Mouse (Mus musculus) heart, embryonic 10.5 days (tissue): ENCODE results near the gene Ank3. TPM values are rescaled to one million over a fixed set of nuclear protein-coding genes. Genes with fewer than 3 reads are reported as not detected.
A peak's percentile ranks its signal among the peaks of the same experiment; 100 is the strongest.

Experiments
- DNase-seq: peaks from one replicate; pipeline ENCODE4 v3.0.0-alpha.2; 2017; ENCODE audit warnings: low spot score
- H3K27ac ChIP-seq: fragments of 300-500 bp; sonication (generic); 2 replicates; pipeline ENCODE4 v1.5.1; 2016; ENCODE audit warnings: mild to moderate bottlenecking
- H3K27me3 ChIP-seq: fragments of 300-500 bp; sonication (generic); 2 replicates; pipeline ENCODE4 v1.6.1; 2016; ENCODE audit warnings: mild to moderate bottlenecking; ENCODE audit not compliant: poor library complexity, insufficient read depth, severe bottlenecking
- H3K36me3 ChIP-seq: fragments of 300-500 bp; sonication (generic); 2 replicates; pipeline ENCODE4 v1.6.1; 2016; ENCODE audit warnings: mild to moderate bottlenecking, moderate library complexity
- H3K4me1 ChIP-seq: fragments of 300-500 bp; sonication (generic); 2 replicates; pipeline ENCODE4 v1.6.1; 2016; ENCODE audit warnings: mild to moderate bottlenecking
- H3K4me3 ChIP-seq: fragments of 300-500 bp; sonication (generic); 2 replicates; pipeline ENCODE4 v1.5.1; 2016; ENCODE audit warnings: mild to moderate bottlenecking, moderate library complexity
- H3K9me3 ChIP-seq: fragments of 300-500 bp; sonication (generic); 2 replicates; pipeline ENCODE4 v1.6.1; 2016; ENCODE audit warnings: mild to moderate bottlenecking, moderate library complexity
- WGBS: fragments of 180-500 bp; shearing (Covaris S2); methylation state at CpG from one replicate; pipeline ENCODE4 v1.1.7; 2016; 5-methylcytosine and 5-hydroxymethylcytosine counted together
- polyA plus RNA-seq: library from polyadenylated mRNA; unstranded; fragments of >200 nt; fragmentation: Nextera tagmentation; extraction: Ambion mirVana; gene quantifications from 2 replicates; pipeline ENCODE4 v1.2.1, GENCODE M21; 2016

Ank3 gene
- polyA plus RNA-seq, 1 experiment from 2014 or later = 54.8 TPM

GRCm38 (mm10) chr10:69503791-69504190, 105.2 kb downstream of the Ank3 start:
- Histone ChIP-seq H3K9me3 (no peaks in the 10 kb centered on the region), H3K27me3 (no peaks in the 10 kb centered on the region), H3K4me1 (peaks cover 4% of the 10 kb centered on the region; the same call in 1 of the 2 replicates), H3K4me3 (no peak overlapping the region), H3K27ac (no peak overlapping the region), H3K36me3 (no peaks in the 10 kb centered on the region)
- no peak for DNase-seq
- WGBS = 83% methylated on average over 4 of the region's 4 CpGs

GRCm38 (mm10) chr10:69507719-69508118, 109.1 kb downstream of the Ank3 start:
- no peaks in the 10 kb centered on the region for H3K4me1 ChIP-seq
- H3K4me3 ChIP-seq = no peak overlapping the region
- H3K27ac ChIP-seq = no peak overlapping the region
- H3K9me3 ChIP-seq = no peaks in the 10 kb centered on the region
- no peaks in the 10 kb centered on the region for H3K27me3 ChIP-seq
- no peak for DNase-seq
- 82% methylated on average over 8 of the region's 8 CpGs for WGBS
- H3K36me3 ChIP-seq = no peaks in the 10 kb centered on the region

GRCm38 (mm10) chr10:69510392-69510791, 111.8 kb downstream of the Ank3 start:
- Histone ChIP-seq H3K4me1 (no peaks in the 10 kb centered on the region), H3K36me3 (no peaks in the 10 kb centered on the region), H3K4me3 (no peak overlapping the region), H3K9me3 (no peaks in the 10 kb centered on the region), H3K27ac (no peak overlapping the region), H3K27me3 (no peaks in the 10 kb centered on the region)
- no peak for DNase-seq
- WGBS = 64% methylated on average over 8 of the region's 8 CpGs

- H3K9me3 ChIP-seq = no peaks in the 10 kb centered on the region
- DNase-seq = no peak
- no peaks in the 10 kb centered on the region for H3K27me3 ChIP-seq
- H3K36me3 ChIP-seq = no peaks in the 10 kb centered on the region
- 78% methylated on average over 1 of the region's 1 CpGs for WGBS
- H3K27ac ChIP-seq = no peak overlapping the region
- H3K4me1 ChIP-seq = no peaks in the 10 kb centered on the region
- H3K4me3 ChIP-seq = no peak overlapping the region
Observed at GRCm38 (mm10) chr10:69511234-69511633, 112.7 kb downstream of the Ank3 start.

GRCm38 (mm10) chr10:69521977-69522376, 123.4 kb downstream of the Ank3 start:
- Histone ChIP-seq H3K4me1 (no peaks in the 10 kb centered on the region), H3K36me3 (no peaks in the 10 kb centered on the region), H3K4me3 (no peak overlapping the region), H3K9me3 (no peaks in the 10 kb centered on the region), H3K27me3 (no peaks in the 10 kb centered on the region), H3K27ac (no peak overlapping the region)
- 86% methylated on average over 4 of the region's 4 CpGs for WGBS
- DNase-seq = no peak

GRCm38 (mm10) chr10:69523202-69523601, 124.6 kb downstream of the Ank3 start:
- no peak for DNase-seq
- Histone ChIP-seq H3K4me1 (no peaks in the 10 kb centered on the region), H3K36me3 (no peaks in the 10 kb centered on the region), H3K4me3 (no peak overlapping the region), H3K27ac (no peak overlapping the region), H3K27me3 (no peaks in the 10 kb centered on the region), H3K9me3 (no peaks in the 10 kb centered on the region)
- 69% methylated on average over 3 of the region's 3 CpGs for WGBS

- DNase-seq = no peak
- Histone ChIP-seq H3K4me1 (peaks cover 4% of the 10 kb centered on the region; the same call in 1 of the 2 replicates), H3K36me3 (no peaks in the 10 kb centered on the region), H3K27ac (no peak overlapping the region), H3K4me3 (no peak overlapping the region), H3K27me3 (no peaks in the 10 kb centered on the region), H3K9me3 (no peaks in the 10 kb centered on the region)
- WGBS = 89% methylated on average over 10 of the region's 10 CpGs
Observed at GRCm38 (mm10) chr10:69527318-69527717, 128.7 kb downstream of the Ank3 start.

GRCm38 (mm10) chr10:69528746-69529145, 130.2 kb downstream of the Ank3 start:
- Histone ChIP-seq H3K27me3 (no peaks in the 10 kb centered on the region), H3K27ac (peak overlapping the region; percentile 33; the same call in 1 of the 2 replicates), H3K36me3 (no peaks in the 10 kb centered on the region), H3K4me1 (peaks cover 11% of the 10 kb centered on the region; the same call in 1 of the 2 replicates), H3K9me3 (no peaks in the 10 kb centered on the region), H3K4me3 (no peak overlapping the region)
- no peak for DNase-seq
- 57% methylated on average over 4 of the region's 4 CpGs for WGBS

GRCm38 (mm10) chr10:69530326-69530725, 131.8 kb downstream of the Ank3 start:
- Histone ChIP-seq H3K27me3 (no peaks in the 10 kb centered on the region), H3K27ac (no peak overlapping the region), H3K4me3 (no peak overlapping the region), H3K4me1 (peaks cover 11% of the 10 kb centered on the region; the same call in 1 of the 2 replicates), H3K9me3 (no peaks in the 10 kb centered on the region), H3K36me3 (no peaks in the 10 kb centered on the region)
- WGBS = 93% methylated on average over 6 of the region's 6 CpGs
- no peak for DNase-seq

GRCm38 (mm10) chr10:69531569-69531968, 133.0 kb downstream of the Ank3 start:
- no peak for DNase-seq
- no peak overlapping the region for H3K27ac ChIP-seq
- H3K4me1 ChIP-seq = peaks cover 19% of the 10 kb centered on the region
- H3K36me3 ChIP-seq = no peaks in the 10 kb centered on the region
- no peak overlapping the region for H3K4me3 ChIP-seq
- H3K9me3 ChIP-seq = no peaks in the 10 kb centered on the region
- WGBS = 75% methylated on average over 5 of the region's 5 CpGs
- H3K27me3 ChIP-seq = no peaks in the 10 kb centered on the region

GRCm38 (mm10) chr10:69532169-69532730, 133.7 kb downstream of the Ank3 start:
- WGBS = 81% methylated on average over 10 of the region's 10 CpGs
- Histone ChIP-seq H3K27ac (no peak overlapping the region), H3K4me1 (peaks cover 25% of the 10 kb centered on the region)

GRCm38 (mm10) chr10:69533505-69534388, 135.2 kb downstream of the Ank3 start:
- Histone ChIP-seq H3K27ac (peak overlapping the region; percentile 93), H3K9me3 (no peaks in the 10 kb centered on the region), H3K27me3 (no peaks in the 10 kb centered on the region), H3K36me3 (no peaks in the 10 kb centered on the region), H3K4me3 (peak overlapping the region; percentile 70), H3K4me1 (peaks cover 30% of the 10 kb centered on the region)
- peak; percentile 86 for DNase-seq
- WGBS = 1% methylated on average over 22 of the region's 22 CpGs

More at GRCm38 (mm10) chr10:69532169-69532730, 133.7 kb downstream of the Ank3 start:
- Histone ChIP-seq H3K36me3 (no peaks in the 10 kb centered on the region), H3K9me3 (no peaks in the 10 kb centered on the region), H3K4me3 (no peak overlapping the region), H3K27me3 (no peaks in the 10 kb centered on the region)
- no peak for DNase-seq

- H3K27ac ChIP-seq = peak overlapping the region; percentile 93
- peaks cover 30% of the 10 kb centered on the region for H3K4me1 ChIP-seq
- 0 out of 2 replicates have a peak, but pooled peaks cover under 1% of the 10 kb centered on the region for H3K36me3 ChIP-seq
- H3K9me3 ChIP-seq = no peaks in the 10 kb centered on the region
- no peak for DNase-seq
- WGBS = 47% methylated on average over 9 of the region's 9 CpGs
- H3K4me3 ChIP-seq = peak overlapping the region; percentile 70
- no peaks in the 10 kb centered on the region for H3K27me3 ChIP-seq
Observed at GRCm38 (mm10) chr10:69534716-69535115, 136.1 kb downstream of the Ank3 start.
